Mouse (Mus musculus) lung, embryonic 15.5 days (tissue): ENCODE results near the gene Ubqlnl. TPM values are rescaled to one million over a fixed set of nuclear protein-coding genes. Genes with fewer than 3 reads are reported as not detected.

Source experiments
- ATAC-seq: fragments of 200-750 bp; cut with Nextera tagmentation; 2 replicates; pipeline ENCODE4 v1.8.0; 2017; ENCODE audit warnings: moderate number of reproducible peaks, borderline replicate concordance; ENCODE audit not compliant: low FRiP score, low TSS enrichment; ENCODE audit errors: extremely low read depth
- H3K27ac ChIP-seq: fragments of 300-500 bp; sonication (generic); 2 replicates; pipeline ENCODE4 v1.5.1; 2015; ENCODE audit warnings: moderate library complexity, mild to moderate bottlenecking, inconsistent platforms
- H3K27me3 ChIP-seq: fragments of 300-500 bp; sonication (generic); 2 replicates; pipeline ENCODE4 v1.6.1; 2015; ENCODE audit warnings: inconsistent platforms
- H3K36me3 ChIP-seq: fragments of 300-500 bp; sonication (generic); 2 replicates; pipeline ENCODE4 v1.6.1; 2015; ENCODE audit warnings: inconsistent platforms
- H3K4me1 ChIP-seq: fragments of 300-500 bp; sonication (generic); 2 replicates; pipeline ENCODE4 v1.6.1; 2015; ENCODE audit warnings: inconsistent platforms
- H3K4me2 ChIP-seq: fragments of 300-500 bp; sonication (generic); 2 replicates; pipeline ENCODE4 v1.6.1; 2015; ENCODE audit warnings: inconsistent platforms, mild to moderate bottlenecking, moderate library complexity
- H3K4me3 ChIP-seq: fragments of 300-500 bp; sonication (generic); 2 replicates; pipeline ENCODE4 v1.5.1; 2015; ENCODE audit warnings: mild to moderate bottlenecking, inconsistent platforms
- H3K9ac ChIP-seq: fragments of 300-500 bp; sonication (generic); 2 replicates; pipeline ENCODE4 v1.6.1; 2015; ENCODE audit warnings: inconsistent platforms
- H3K9me3 ChIP-seq: fragments of 300-500 bp; sonication (generic); 2 replicates; pipeline ENCODE4 v1.6.1; 2016; ENCODE audit warnings: inconsistent platforms
- WGBS: fragments of 180-500 bp; shearing (Covaris S2); methylation state at CpG from one replicate; pipeline ENCODE4 v1.1.7; 2015; 5-methylcytosine and 5-hydroxymethylcytosine counted together
- polyA plus RNA-seq: library from polyadenylated mRNA; unstranded; fragments of >200 nt; fragmentation: Nextera tagmentation; extraction: Ambion mirVana; gene quantifications from 2 replicates; pipeline ENCODE4 v1.2.1, GENCODE M21; 2015

Gene Ubqlnl
- polyA plus RNA-seq, 1 experiment from 2014 or later: not detected

GRCm38 (mm10) chr7:104129726-104130125 is 20.6 kb downstream of the Ubqlnl start, which contains the start of gene Ubqln5:
Gene Ubqln5, minus strand, starts transcription at chr7:104129826.
- H3K27ac ChIP-seq: no peak within 1 kb of the TSS
- no peaks in the 10 kb centered on the region for H3K4me1 ChIP-seq
- H3K4me2 ChIP-seq: no peak within 1 kb of the TSS
- H3K27me3 ChIP-seq: no peaks in the 10 kb centered on the region
- no peaks in the 10 kb centered on the region for H3K9me3 ChIP-seq
- ATAC-seq: no peak; the same call in 1 of the 2 replicates
- no peak within 1 kb of the TSS for H3K9ac ChIP-seq
- 91% methylated on average over 5 of the region's 5 CpGs for WGBS
- H3K4me3 ChIP-seq: no peak within 1 kb of the TSS
- no peaks in the 10 kb centered on the region for H3K36me3 ChIP-seq

GRCm38 (mm10) chr7:104104757-104104972 is 45.7 kb downstream of the Ubqlnl start, which contains the start of gene Olfr646:
Gene Olfr646, plus strand, starts transcription at chr7:104104873.
- Histone ChIP-seq H3K9ac (no peak within 1 kb of the TSS), H3K4me2 (no peak within 1 kb of the TSS), H3K36me3 (no peaks in the 10 kb centered on the region), H3K27me3 (no peaks in the 10 kb centered on the region), H3K4me3 (no peak within 1 kb of the TSS), H3K9me3 (no peaks in the 10 kb centered on the region), H3K27ac (no peak within 1 kb of the TSS), H3K4me1 (no peaks in the 10 kb centered on the region)
- no peak for ATAC-seq

DNA sequence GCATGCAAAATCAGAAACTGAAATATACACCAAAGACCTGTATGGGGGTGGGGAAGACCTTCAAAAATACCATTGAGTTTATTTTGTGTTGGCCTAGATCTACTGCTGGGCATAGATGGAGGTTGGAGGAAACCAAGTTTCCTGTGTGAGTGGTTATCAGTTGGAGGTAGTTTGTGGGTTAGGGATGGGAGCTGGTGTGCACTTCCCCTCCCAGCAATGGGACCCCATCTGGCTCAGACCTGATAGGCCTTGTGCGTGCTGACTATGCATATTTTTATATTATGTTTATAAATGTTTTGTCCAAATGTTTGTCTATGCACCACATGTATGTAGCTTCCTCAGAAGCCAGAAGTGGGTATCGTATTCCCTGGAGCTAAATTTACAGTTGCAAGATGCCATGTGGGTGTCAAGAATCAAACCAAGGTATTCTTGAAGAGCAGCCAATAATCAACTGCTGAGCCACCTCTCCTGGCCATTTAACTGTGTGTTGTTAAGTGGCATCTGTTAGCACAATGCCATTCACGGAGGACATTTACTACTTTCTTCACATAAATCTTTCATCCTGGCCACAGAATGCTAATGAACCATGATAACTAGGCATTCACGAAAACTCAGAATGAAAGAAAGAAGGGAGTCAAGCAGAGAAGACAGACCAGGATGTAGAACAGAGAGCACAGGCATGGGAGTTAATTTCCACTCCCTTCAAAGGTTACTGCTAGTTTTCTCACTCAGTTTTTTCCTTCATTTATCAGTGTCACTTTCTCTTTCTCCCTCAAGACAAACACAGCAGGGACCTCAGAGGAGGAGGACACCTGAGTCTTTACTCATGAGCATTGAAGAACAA is 46.2 kb downstream of the Ubqlnl start:
- Histone ChIP-seq H3K9ac (no peak overlapping the region), H3K4me2 (no peak overlapping the region), H3K4me1 (no peaks in the 10 kb centered on the region), H3K36me3 (no peaks in the 10 kb centered on the region), H3K27me3 (no peaks in the 10 kb centered on the region), H3K4me3 (no peak overlapping the region), H3K27ac (no peak overlapping the region), H3K9me3 (no peaks in the 10 kb centered on the region)
- no peak for ATAC-seq
- WGBS: 64% methylated on average over 4 of the region's 4 CpGs

Other genes with a start within 250 kb of the Ubqlnl start
- not detected in 2 replicates for gene Olfr65, start 247.1 kb downstream of the Ubqlnl start, polyA plus RNA-seq
- gene Olfr631, start 221.7 kb downstream of the Ubqlnl start, polyA plus RNA-seq: not detected in 2 replicates
- gene Olfr632, start 216.2 kb downstream of the Ubqlnl start, polyA plus RNA-seq: not detected in 2 replicates
- gene Olfr633, start 206.1 kb downstream of the Ubqlnl start, polyA plus RNA-seq: not detected in 2 replicates
- gene Olfr635, start 179.4 kb downstream of the Ubqlnl start, polyA plus RNA-seq: not detected in 2 replicates
- gene Olfr638, start 151.8 kb downstream of the Ubqlnl start, polyA plus RNA-seq: not detected in 2 replicates
- not detected in 2 replicates for gene Olfr639, start 133.3 kb downstream of the Ubqlnl start, polyA plus RNA-seq
- not detected in 2 replicates for gene Olfr640, start 125.0 kb downstream of the Ubqlnl start, polyA plus RNA-seq
- not detected in 2 replicates for gene Olfr641, start 115.1 kb downstream of the Ubqlnl start, polyA plus RNA-seq
- not detected in 2 replicates for gene Olfr642, start 97.9 kb downstream of the Ubqlnl start, polyA plus RNA-seq
- not detected in 2 replicates for gene 4930516K23Rik, start 89.1 kb downstream of the Ubqlnl start, polyA plus RNA-seq
- not detected in 2 replicates for gene Olfr644, start 78.7 kb downstream of the Ubqlnl start, polyA plus RNA-seq
- gene Olfr645, start 65.1 kb downstream of the Ubqlnl start, polyA plus RNA-seq: not detected in 2 replicates
- gene Olfr646, start 45.7 kb downstream of the Ubqlnl start, polyA plus RNA-seq: not detected in 2 replicates
- not detected in 2 replicates for gene Ubqln5, start 20.7 kb downstream of the Ubqlnl start, polyA plus RNA-seq
- gene Olfr643, start 13.2 kb downstream of the Ubqlnl start, polyA plus RNA-seq: not detected in 2 replicates
- not detected in 2 replicates for gene Ubqln3, start 7.3 kb downstream of the Ubqlnl start, polyA plus RNA-seq
- not detected in 2 replicates for gene Olfm5, start 14.3 kb upstream of the Ubqlnl start, polyA plus RNA-seq
- gene Olfr648, start 32.8 kb upstream of the Ubqlnl start, polyA plus RNA-seq: 0.12 and 0.20 TPM in 2 replicates
- not detected in 2 replicates for gene Olfr649, start 45.4 kb upstream of the Ubqlnl start, polyA plus RNA-seq
- gene Trim6, start 68.2 kb upstream of the Ubqlnl start, polyA plus RNA-seq: 0.75 and 0.98 TPM in 2 replicates
- 1.9 and 2.3 TPM in 2 replicates for gene Trim34a, start 93.9 kb upstream of the Ubqlnl start, polyA plus RNA-seq
- gene Trim5, start 137.5 kb upstream of the Ubqlnl start, polyA plus RNA-seq: 0.26 and 0.31 TPM in 2 replicates
- gene Trim12a, start 164.9 kb upstream of the Ubqlnl start, polyA plus RNA-seq: 4.2 and 5.6 TPM in 2 replicates
- 0.10 TPM in 1 of 2 replicates, not detected in the other for gene Trim34b, start 178.9 kb upstream of the Ubqlnl start, polyA plus RNA-seq
- gene Trim12c, start 202.8 kb upstream of the Ubqlnl start, polyA plus RNA-seq: 2.0 and 2.3 TPM in 2 replicates
- 0.09 TPM in 2 replicates for gene Trim30b, start 219.3 kb upstream of the Ubqlnl start, polyA plus RNA-seq